Mouse (Mus musculus) urinary bladder, adult 18-20 months (tissue): Measurements from ENCODE around the gene Olfr506.
"Not testable (repeated sequence)": the region's sequence is repeated elsewhere in the genome, so short reads cannot be mapped to it uniquely, and the experiment has no call there.

Experiments used
- DNase-seq, 2 experiments: peaks; one replicate each; pipeline ENCODE4 v3.0.0; 2022; ENCODE audit warnings: low spot score in 2 of 2, mixed read lengths in 2 of 2

Gene Olfr506

GRCm38 (mm10) chr7:108610487-108610886, at the start of gene Olfr506:
Gene Olfr506, plus strand, starts transcription at chr7:108610787.
- DNase-seq, result no peak

- DNase-seq, result no peak
These were observed 44.9 kb upstream of the Olfr506 start, which contains the start of gene Olfr504 for GRCm38 (mm10) chr7:108565693-108566092. Gene Olfr504, minus strand, starts transcription at chr7:108565793.

- DNase-seq, result no peak
These were observed 20.8 kb upstream of the Olfr506 start for GRCm38 (mm10) chr7:108589797-108590196.

- not testable (repeated sequence) for DNase-seq
These were observed 8.7 kb upstream of the Olfr506 start for GRCm38 (mm10) chr7:108601916-108602315.

GRCm38 (mm10) chr7:108614110-108614509, 3.5 kb downstream of the Olfr506 start:
- no peak for DNase-seq

- DNase-seq, result not testable (repeated sequence)
These were observed 6.2 kb downstream of the Olfr506 start for GRCm38 (mm10) chr7:108616781-108617180.

- no peak for DNase-seq
These were observed 10.9 kb downstream of the Olfr506 start, which contains the start of gene Olfr507 for GRCm38 (mm10) chr7:108621514-108621913. Gene Olfr507, plus strand, starts transcription at chr7:108621814.

- no peak for DNase-seq
These were observed 19.1 kb downstream of the Olfr506 start, which contains the start of gene Olfr508 for GRCm38 (mm10) chr7:108629694-108630093. Gene Olfr508, plus strand, starts transcription at chr7:108629994.

GRCm38 (mm10) chr7:108651806-108652205, 41.2 kb downstream of the Olfr506 start, which contains the start of gene Olfr509:
Gene Olfr509, minus strand, starts transcription at chr7:108651906.
- no peak for DNase-seq

- no peak for DNase-seq
These were observed 51.8 kb downstream of the Olfr506 start for GRCm38 (mm10) chr7:108662419-108662818.
